Mouse (Mus musculus) ovary, postnatal 14 days (tissue): Measurements from ENCODE around the gene Cfp.

Experiments used
- DNase-seq: peaks from one replicate; pipeline ENCODE4 v3.0.0; 2022; ENCODE audit warnings: low spot score

The Cfp gene

GRCm38 (mm10) chrX:20931364-20931763 is at the start of gene Cfp:
Gene Cfp, minus strand, starts transcription at chrX:20931555.
- DNase-seq: no peak

- DNase-seq: no peak
Observed at GRCm38 (mm10) chrX:20980901-20981300, 49.5 kb upstream of the Cfp start.

DNA sequence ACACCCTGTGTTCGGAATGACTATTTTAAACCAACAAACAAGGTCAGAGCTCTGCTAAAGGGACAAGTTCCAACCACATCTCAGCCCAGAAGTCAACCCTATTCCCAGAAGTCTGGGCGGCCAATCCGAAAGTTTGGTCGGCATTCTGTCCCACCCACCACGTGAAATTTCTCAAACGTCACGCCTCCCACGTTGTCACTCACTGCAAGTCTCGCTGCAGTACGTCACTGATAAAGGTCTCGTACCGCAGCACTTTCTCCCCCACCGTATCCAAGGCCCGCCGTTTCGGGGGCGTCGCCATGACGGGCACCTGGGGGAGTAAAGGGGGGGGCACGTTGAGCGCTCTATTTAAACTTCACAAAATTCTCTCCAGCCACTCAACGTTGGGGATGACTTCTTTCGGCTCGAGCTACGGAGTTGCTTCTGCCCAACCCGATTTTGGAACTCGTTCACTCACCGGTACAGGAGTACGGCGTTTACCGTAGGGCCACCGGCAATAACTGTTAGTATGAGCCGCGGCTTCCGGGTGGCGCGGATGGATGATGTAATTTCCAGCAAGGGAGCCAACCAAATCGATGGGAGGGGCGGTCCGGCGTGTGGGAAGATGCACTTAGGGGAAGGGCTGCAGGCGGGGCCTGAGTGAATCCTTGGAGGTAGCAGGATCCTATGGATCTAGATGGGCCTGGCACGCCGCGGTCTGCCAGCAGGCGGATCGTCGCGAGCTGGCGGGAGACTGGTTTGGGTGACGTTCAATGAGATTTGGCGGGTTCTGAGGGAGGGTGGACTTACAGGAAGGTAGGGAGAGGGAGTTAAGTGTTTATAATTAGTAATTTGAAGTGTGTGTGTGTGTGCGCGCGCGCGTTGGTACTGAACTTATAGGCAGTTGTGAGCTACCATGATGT is 30.4 kb upstream of the Cfp start, which contains the start of gene Uxt:
TSS of gene Uxt (minus strand) at position 541 of the 902 bp plus-strand sequence.
- DNase-seq: peak; percentile 79

DNA sequence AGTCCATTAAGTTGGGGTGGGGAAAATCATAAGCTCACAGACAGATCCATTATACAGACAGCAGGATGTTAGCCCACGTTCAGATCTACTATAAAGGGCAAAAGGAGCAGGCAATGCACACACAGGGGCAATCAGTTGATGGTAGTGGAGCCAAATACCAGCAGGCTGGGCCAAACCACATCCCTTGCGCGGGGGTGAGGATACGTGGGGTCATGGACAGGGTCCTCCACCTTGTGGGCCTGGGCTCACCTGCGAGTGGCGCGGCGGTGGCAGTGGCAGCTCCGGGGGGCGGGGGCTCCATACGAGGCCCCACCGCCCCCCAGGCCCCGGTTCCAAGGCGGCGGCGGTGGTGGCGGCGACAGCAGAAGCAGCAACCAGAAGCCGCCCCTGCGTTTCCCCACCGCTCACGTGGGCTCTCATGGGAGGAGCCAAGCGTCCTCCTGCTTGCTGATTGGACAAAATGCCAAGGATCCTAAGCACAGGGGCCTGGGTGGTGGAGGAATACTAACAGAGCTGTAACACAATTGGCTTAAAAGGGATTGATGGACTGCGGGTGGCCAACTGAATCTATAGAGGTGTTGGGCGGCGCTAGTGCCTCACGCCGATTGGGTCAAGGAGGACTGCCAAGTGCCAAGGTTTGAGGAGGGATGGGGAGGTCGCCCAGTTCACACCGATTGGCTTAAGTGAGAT is 19.0 kb upstream of the Cfp start, which contains the start of gene Elk1:
TSS of gene Elk1 (minus strand) at position 418 of the 690 bp plus-strand sequence.
- peak; percentile 58 for DNase-seq

- DNase-seq: peak; percentile 35
Observed at GRCm38 (mm10) chrX:20946055-20946454, 14.7 kb upstream of the Cfp start.

DNA sequence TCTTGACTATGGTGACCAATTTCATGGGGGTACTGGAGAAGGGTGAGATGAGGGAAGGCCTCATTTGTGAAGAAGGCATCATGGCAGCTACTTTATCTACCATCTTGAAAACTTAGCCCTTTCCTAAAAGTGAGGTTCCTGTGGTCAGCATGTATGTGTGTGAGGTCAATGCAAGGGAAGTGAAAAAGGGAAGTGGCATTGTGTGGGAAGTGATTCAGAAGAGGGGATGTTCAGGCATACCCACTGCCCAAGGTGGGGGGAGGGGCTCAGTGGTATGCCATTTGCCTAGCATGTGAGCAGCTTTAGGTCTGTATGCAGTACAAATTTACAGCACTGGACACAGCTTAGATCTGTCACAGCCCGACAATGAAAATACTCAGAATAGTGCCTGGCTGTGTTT is 608 bp upstream of the Cfp start:
- DNase-seq: no peak

- DNase-seq: no peak
Observed at GRCm38 (mm10) chrX:20929859-20930258, 1.5 kb downstream of the Cfp start.

GRCm38 (mm10) chrX:20924976-20925375 is 6.4 kb downstream of the Cfp start:
- no peak for DNase-seq

GRCm38 (mm10) chrX:20923506-20923905 is 7.8 kb downstream of the Cfp start:
- DNase-seq: no peak

- DNase-seq: no peak
Observed at GRCm38 (mm10) chrX:20921366-20921765, 10.0 kb downstream of the Cfp start.

- DNase-seq: peak; percentile 48
Observed at GRCm38 (mm10) chrX:20920844-20921364, 10.5 kb downstream of the Cfp start, which contains the start of gene Syn1. Gene Syn1, minus strand, starts transcription at chrX:20921004.

- no peak for DNase-seq
Observed at GRCm38 (mm10) chrX:20920249-20920843, 11.0 kb downstream of the Cfp start.

- DNase-seq: no peak
Observed at GRCm38 (mm10) chrX:20915075-20915474, 16.3 kb downstream of the Cfp start.

DNA sequence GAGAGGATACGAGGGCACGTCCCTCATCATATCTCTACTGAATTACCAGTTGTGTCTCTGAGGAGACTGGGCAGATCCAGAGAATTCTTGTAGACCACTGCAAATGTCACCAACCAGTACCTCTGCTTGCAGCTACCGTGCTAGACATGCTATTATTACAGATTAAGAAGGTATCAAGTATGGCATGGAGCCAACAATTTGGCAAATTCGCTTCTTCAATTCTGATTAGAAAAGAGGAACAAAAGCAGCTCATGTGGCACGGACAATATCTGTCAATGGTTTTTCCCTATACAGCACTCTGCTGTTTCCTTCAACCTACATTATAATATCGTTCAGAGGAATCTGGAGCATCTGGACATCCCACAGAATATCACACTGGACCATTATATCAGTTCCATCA is 17.6 kb downstream of the Cfp start:
- no peak for DNase-seq

GRCm38 (mm10) chrX:20910074-20910473 is 21.3 kb downstream of the Cfp start:
- DNase-seq: no peak
